Mouse (Mus musculus) neural tube, embryonic 12.5 days (tissue): ENCODE results near the gene Gm49384. TPM values are rescaled to one million over a fixed set of nuclear protein-coding genes. Genes with fewer than 3 reads are reported as not detected.

Experiments
- ATAC-seq: fragments of 200-750 bp; cut with Nextera tagmentation; 2 replicates; pipeline ENCODE4 v1.8.0; 2017; ENCODE audit warnings: low read depth, mild to moderate bottlenecking, moderate TSS enrichment, moderate library complexity; ENCODE audit not compliant: low FRiP score
- H3K27ac ChIP-seq: fragments of 300-500 bp; sonication (generic); 2 replicates; pipeline ENCODE4 v1.5.1; 2016
- H3K27me3 ChIP-seq: fragments of 300-500 bp; sonication (generic); replicated peaks from 2 replicates; pipeline ENCODE4 v1.6.1; 2016; ENCODE audit warnings: mild to moderate bottlenecking
- H3K36me3 ChIP-seq: fragments of 300-500 bp; sonication (generic); 2 replicates; pipeline ENCODE4 v1.6.1; 2016; ENCODE audit warnings: mild to moderate bottlenecking
- H3K4me1 ChIP-seq: fragments of 300-500 bp; sonication (generic); 2 replicates; pipeline ENCODE4 v1.6.1; 2016
- H3K4me2 ChIP-seq: fragments of 300-500 bp; sonication (generic); replicated peaks from 2 replicates; pipeline ENCODE4 v1.6.1; 2016; ENCODE audit warnings: mild to moderate bottlenecking
- H3K4me3 ChIP-seq: fragments of 300-500 bp; sonication (generic); 2 replicates; pipeline ENCODE4 v1.5.1; 2016
- H3K9ac ChIP-seq: fragments of 300-500 bp; sonication (generic); 2 replicates; pipeline ENCODE4 v1.6.1; 2016; ENCODE audit warnings: mild to moderate bottlenecking
- H3K9me3 ChIP-seq: fragments of 300-500 bp; sonication (generic); 2 replicates; pipeline ENCODE4 v1.6.1; 2016; ENCODE audit warnings: mild to moderate bottlenecking
- WGBS: fragments of 180-500 bp; shearing (Covaris S2); methylation state at CpG from one replicate; pipeline ENCODE4 v1.1.7; 2016; 5-methylcytosine and 5-hydroxymethylcytosine counted together
- polyA plus RNA-seq: library from polyadenylated mRNA; unstranded; fragments of >200 nt; fragmentation: Nextera tagmentation; extraction: Ambion mirVana; gene quantifications from 2 replicates; pipeline ENCODE4 v1.2.1, GENCODE M21; 2016

The Gm49384 gene
- 21.0 and 22.7 TPM in 2 replicates for polyA plus RNA-seq

DNA sequence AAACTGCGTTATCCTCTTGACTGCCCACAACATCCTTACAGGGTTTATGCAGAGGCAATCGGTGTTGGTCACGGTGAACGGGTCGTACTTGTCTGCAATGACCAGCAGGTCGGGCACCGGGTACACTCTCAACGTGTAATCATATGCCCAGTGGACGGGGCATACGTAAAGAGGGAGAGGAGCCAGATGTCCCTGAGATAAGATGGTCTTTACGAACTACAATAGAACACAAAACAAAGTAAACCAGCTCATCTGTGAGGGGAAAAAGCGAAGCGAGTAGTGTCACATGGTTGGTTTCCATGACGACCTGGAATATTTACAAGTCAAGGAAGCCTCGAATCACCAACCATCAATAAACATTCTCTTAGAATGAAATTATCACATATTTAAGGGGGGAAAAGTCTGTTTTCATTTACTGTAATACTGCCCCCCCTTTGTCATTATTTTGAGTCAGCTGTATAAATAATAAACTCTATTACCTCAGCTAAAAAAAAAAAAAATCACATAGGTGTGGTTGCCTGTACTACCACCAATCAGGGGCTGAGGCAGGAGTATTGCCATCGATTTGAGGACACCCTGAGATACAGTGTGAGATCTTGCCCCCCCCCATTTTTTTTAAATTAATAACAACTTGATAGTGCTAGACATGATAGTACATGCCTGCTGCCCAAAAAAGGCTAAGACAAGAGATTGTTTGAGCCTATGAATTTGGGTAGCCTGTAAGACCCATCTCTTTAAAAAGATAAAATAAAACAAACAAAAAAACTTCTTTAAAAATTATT is at the start of gene Gm49384:
Gene Gm49384, minus strand, starts transcription at position 216 of the 782 bp plus-strand sequence.
- H3K36me3 ChIP-seq = peaks cover 22% of the 10 kb centered on the region

GRCm38 (mm10) chr12:69253806-69254205 is 49.7 kb upstream of the Gm49384 start:
- H3K27ac ChIP-seq = no peak overlapping the region
- WGBS = 95% methylated on average over 1 of the region's 1 CpGs
- H3K9ac ChIP-seq = no peak overlapping the region
- H3K9me3 ChIP-seq = no peaks in the 10 kb centered on the region
- no peak overlapping the region for H3K4me2 ChIP-seq
- no peaks in the 10 kb centered on the region for H3K27me3 ChIP-seq
- no peaks in the 10 kb centered on the region for H3K4me1 ChIP-seq
- no peaks in the 10 kb centered on the region for H3K36me3 ChIP-seq
- ATAC-seq = no peak
- no peak overlapping the region for H3K4me3 ChIP-seq

More for the DNA sequence above, at the start of gene Gm49384:
- H3K27ac ChIP-seq = no peak within 1 kb of the TSS
- no peak within 1 kb of the TSS for H3K9ac ChIP-seq
- H3K27me3 ChIP-seq = no peaks in the 10 kb centered on the region
- no peak; the same call in 1 of the 2 replicates for ATAC-seq
- peaks cover 1% of the 10 kb centered on the region; the same call in 1 of the 2 replicates for H3K4me1 ChIP-seq
- H3K4me3 ChIP-seq = no peak within 1 kb of the TSS
- H3K4me2 ChIP-seq = no peak within 1 kb of the TSS
- 74% methylated on average over 16 of the region's 16 CpGs for WGBS
- no peaks in the 10 kb centered on the region for H3K9me3 ChIP-seq

GRCm38 (mm10) chr12:69250756-69251155 is 46.7 kb upstream of the Gm49384 start:
- Histone ChIP-seq H3K9ac (no peak overlapping the region), H3K4me3 (no peak overlapping the region), H3K27ac (no peak overlapping the region), H3K4me2 (no peak overlapping the region), H3K9me3 (no peaks in the 10 kb centered on the region), H3K27me3 (no peaks in the 10 kb centered on the region), H3K4me1 (no peaks in the 10 kb centered on the region), H3K36me3 (no peaks in the 10 kb centered on the region)
- ATAC-seq = no peak
- WGBS = 90% methylated on average over 8 of the region's 8 CpGs

- WGBS = 80% methylated on average over 4 of the region's 4 CpGs
- Histone ChIP-seq H3K27ac (no peak overlapping the region), H3K4me1 (no peaks in the 10 kb centered on the region), H3K27me3 (no peaks in the 10 kb centered on the region), H3K4me3 (no peak overlapping the region), H3K36me3 (no peaks in the 10 kb centered on the region), H3K4me2 (no peak overlapping the region), H3K9ac (no peak overlapping the region), H3K9me3 (no peaks in the 10 kb centered on the region)
- no peak for ATAC-seq
Measured at GRCm38 (mm10) chr12:69249766-69250165, 45.7 kb upstream of the Gm49384 start.

- Histone ChIP-seq H3K4me3 (peak overlapping the region; percentile 61), H3K4me1 (peaks cover 9% of the 10 kb centered on the region), H3K36me3 (no peaks in the 10 kb centered on the region), H3K27me3 (no peaks in the 10 kb centered on the region), H3K9ac (peak overlapping the region; percentile 77), H3K4me2 (peak overlapping the region; percentile 75), H3K9me3 (no peaks in the 10 kb centered on the region), H3K27ac (0 out of 2 replicates have a peak overlapping the region, but pooled peaks have one; percentile 16)
- under 1% methylated on average over 64 of the region's 64 CpGs for WGBS
- ATAC-seq = peak; percentile 93
Measured at GRCm38 (mm10) chr12:69241771-69242431, 37.8 kb upstream of the Gm49384 start.

DNA sequence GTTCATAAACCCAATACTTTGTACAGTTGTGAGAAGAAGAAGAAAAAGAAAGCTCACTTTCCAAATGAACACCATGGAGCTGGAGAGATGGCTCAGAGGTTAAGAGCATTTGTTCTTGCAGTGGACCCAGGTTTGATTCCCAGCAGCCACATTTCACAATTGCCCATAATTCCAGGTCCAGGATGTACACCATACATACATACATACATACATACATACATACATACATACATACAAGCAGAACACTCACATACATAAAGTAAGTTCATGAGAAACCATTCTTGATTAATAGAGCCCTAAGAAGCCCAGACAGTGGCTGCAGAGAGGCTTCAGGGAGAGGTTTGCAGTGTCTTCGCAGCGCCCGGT is 37.3 kb upstream of the Gm49384 start:
- Histone ChIP-seq H3K4me2 (peak overlapping the region; percentile 75), H3K27ac (0 out of 2 replicates have a peak overlapping the region, but pooled peaks have one; percentile 16), H3K9ac (peak overlapping the region; percentile 77), H3K4me3 (peak overlapping the region; percentile 61), H3K27me3 (no peaks in the 10 kb centered on the region), H3K4me1 (peaks cover 9% of the 10 kb centered on the region), H3K36me3 (no peaks in the 10 kb centered on the region), H3K9me3 (no peaks in the 10 kb centered on the region)
- no peak; the same call in 1 of the 2 replicates for ATAC-seq
- 1% methylated on average over 3 of the region's 3 CpGs for WGBS

- WGBS = 71% methylated on average over 6 of the region's 6 CpGs
- Histone ChIP-seq H3K27me3 (no peaks in the 10 kb centered on the region), H3K27ac (0 out of 2 replicates have a peak within 1 kb of the TSS, but pooled peaks have one; percentile 16), H3K36me3 (no peaks in the 10 kb centered on the region), H3K9ac (peak within 1 kb of the TSS; percentile 77), H3K4me2 (peak within 1 kb of the TSS; percentile 75), H3K4me3 (peak within 1 kb of the TSS; percentile 61), H3K4me1 (peaks cover 9% of the 10 kb centered on the region), H3K9me3 (no peaks in the 10 kb centered on the region)
- no peak for ATAC-seq
Measured at GRCm38 (mm10) chr12:69240876-69241275, 36.8 kb upstream of the Gm49384 start, which contains the start of gene Klhdc1. TSS of gene Klhdc1 (plus strand) at chr12:69241176.

DNA sequence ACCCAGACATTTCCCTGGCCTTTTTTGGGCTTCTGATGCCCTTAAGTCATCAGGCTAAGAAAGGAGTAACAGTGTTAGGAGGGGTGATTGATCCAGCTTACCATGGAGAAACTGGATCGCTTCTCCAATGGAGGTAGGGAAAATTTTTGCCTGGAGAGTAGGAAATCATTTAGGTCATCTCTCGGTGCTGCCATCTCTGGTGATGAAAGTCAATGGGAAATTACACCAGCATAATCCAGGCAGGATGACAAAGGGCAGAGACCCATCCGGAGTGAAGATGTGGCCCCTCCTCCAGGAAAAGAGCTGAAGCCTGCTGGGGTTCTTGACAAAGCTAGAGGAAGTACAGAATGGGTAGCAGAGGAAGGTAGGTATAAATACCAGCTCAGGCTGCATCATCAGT is 34.2 kb upstream of the Gm49384 start:
- no peak overlapping the region for H3K4me3 ChIP-seq
- no peaks in the 10 kb centered on the region for H3K36me3 ChIP-seq
- ATAC-seq = no peak
- peaks cover 9% of the 10 kb centered on the region for H3K4me1 ChIP-seq
- WGBS = 43% methylated on average over 3 of the region's 3 CpGs
- H3K9me3 ChIP-seq = no peaks in the 10 kb centered on the region
- H3K27me3 ChIP-seq = no peaks in the 10 kb centered on the region
- H3K27ac ChIP-seq = no peak overlapping the region
- no peak overlapping the region for H3K4me2 ChIP-seq
- no peak overlapping the region for H3K9ac ChIP-seq

DNA sequence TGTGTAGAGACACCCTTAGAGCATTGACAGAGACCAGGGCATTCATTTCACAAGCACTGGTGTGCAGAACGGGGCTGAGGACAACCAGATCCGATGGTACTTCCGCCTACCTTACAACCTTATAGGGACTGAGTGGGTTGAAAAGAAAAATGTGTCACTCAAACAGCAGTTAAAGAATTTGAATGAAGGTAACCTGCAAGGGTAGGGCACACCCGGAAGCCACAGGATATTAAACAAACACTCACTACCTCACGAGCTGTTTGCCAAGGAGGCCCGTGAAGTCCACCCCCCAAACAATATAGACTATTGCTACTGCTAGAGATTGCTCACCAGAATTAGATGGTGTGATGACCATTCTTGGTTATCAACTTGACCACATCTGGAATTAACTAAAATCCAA is 31.7 kb upstream of the Gm49384 start:
- Histone ChIP-seq H3K27ac (no peak overlapping the region), H3K36me3 (no peaks in the 10 kb centered on the region), H3K4me2 (no peak overlapping the region), H3K9ac (no peak overlapping the region), H3K4me3 (no peak overlapping the region), H3K9me3 (no peaks in the 10 kb centered on the region), H3K27me3 (no peaks in the 10 kb centered on the region), H3K4me1 (peaks cover 3% of the 10 kb centered on the region; the same call in 1 of the 2 replicates)
- ATAC-seq = no peak
- 91% methylated on average over 6 of the region's 6 CpGs for WGBS

DNA sequence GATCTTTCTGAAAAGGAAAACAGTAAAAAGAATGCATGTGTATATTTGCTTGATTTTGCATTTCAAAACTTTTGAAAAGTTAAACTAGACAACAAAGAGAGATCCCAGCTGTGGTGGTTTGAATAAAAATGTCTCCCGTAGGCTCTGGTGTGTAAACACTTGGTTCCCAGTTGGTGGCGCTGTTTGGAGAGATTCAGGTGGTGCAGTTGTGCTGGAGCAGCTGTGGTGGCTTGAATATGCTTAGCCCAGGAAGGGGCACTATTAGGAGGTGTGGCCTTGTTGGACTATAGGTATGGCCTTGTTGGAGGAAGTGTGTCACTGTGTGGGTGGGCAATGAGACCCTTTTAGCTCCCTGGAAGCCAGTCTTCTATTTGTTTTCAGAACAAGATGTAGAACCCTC is 25.2 kb upstream of the Gm49384 start:
- Histone ChIP-seq H3K9me3 (no peaks in the 10 kb centered on the region), H3K27me3 (no peaks in the 10 kb centered on the region), H3K4me1 (no peaks in the 10 kb centered on the region), H3K27ac (no peak overlapping the region), H3K9ac (no peak overlapping the region), H3K36me3 (no peaks in the 10 kb centered on the region), H3K4me2 (no peak overlapping the region), H3K4me3 (no peak overlapping the region)
- WGBS = 65% methylated on average over 2 of the region's 2 CpGs
- no peak for ATAC-seq

GRCm38 (mm10) chr12:69227776-69228466 is 23.9 kb upstream of the Gm49384 start, which contains the start of gene Pole2:
TSS of gene Pole2 (minus strand) at chr12:69228195.
- Histone ChIP-seq H3K27ac (no peak within 1 kb of the TSS), H3K36me3 (no peaks in the 10 kb centered on the region), H3K4me3 (peak within 1 kb of the TSS; percentile 47), H3K4me1 (no peaks in the 10 kb centered on the region), H3K27me3 (no peaks in the 10 kb centered on the region), H3K9ac (peak within 1 kb of the TSS; percentile 18), H3K9me3 (no peaks in the 10 kb centered on the region), H3K4me2 (peak within 1 kb of the TSS; percentile 63)
- WGBS = under 1% methylated on average over 37 of the region's 37 CpGs
- peak; percentile 92 for ATAC-seq
